Mouse (Mus musculus) CD8-positive naive resting alpha-beta T cell, adult 2 months (primary cell): ENCODE data around the gene Mast1.

Source experiments
- DNase-seq, 2 experiments: peaks; one replicate each; pipeline ENCODE4 v3.0.0; 2022; ENCODE audit warnings: low read depth in 2 of 2, low spot score in 2 of 2

The Mast1 gene

DNA sequence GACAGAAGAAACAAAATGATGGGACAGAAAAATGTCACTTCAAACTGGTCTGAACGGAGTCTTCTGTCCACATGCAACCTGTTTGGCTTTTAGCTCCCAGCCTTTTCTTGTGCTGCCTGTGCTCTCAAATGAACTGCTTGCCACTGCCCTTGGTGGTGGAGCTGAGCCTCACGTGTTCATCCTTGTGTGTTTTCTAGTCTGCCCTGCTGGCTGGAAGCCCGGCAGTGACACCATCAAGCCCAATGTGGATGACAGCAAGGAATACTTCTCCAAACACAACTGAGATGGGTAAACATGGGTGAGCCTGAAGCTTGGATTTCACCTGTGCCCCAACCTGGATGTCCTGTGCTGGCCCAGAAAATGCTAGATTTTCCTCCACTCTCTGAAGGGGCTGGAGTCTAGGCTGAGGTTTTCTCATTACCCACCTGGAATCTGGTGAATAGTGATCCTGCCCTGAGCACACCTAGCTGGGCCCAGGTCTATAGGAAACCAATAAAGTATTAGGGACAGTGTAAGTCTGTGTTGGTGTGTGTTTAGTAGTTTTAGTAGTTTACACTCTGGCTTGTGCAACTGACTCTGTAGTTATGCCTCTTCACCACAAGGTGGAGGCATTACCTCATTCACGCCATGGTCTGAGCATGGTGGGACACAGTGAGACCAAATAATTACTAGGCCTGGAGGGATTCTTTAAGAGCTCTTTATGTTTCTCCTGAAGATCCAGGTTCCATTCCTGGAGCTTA, 36.8 kb upstream of the Mast1 start:
- peak in 1 of 2 experiments; percentile 52 for DNase-seq

DNA sequence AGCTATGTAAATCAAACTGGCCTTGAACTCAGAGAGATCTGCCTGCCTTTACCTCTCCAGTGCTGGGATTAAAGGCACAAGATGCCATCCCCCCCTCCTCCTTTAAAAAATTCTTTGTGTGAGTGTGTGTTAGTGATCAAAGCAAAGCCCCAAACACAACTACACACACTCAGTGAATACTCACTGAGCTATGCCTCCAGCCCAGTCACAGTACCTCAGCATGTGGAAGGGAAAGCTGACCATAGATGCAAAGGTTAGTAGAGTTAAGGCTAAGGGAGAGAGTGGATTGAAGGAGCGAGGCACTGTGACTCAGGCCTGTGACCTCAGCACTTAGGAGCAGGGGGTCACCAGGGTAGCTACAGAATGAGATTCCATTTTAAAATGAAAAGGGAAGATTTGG, 35.9 kb upstream of the Mast1 start:
- no peak for DNase-seq

- DNase-seq = no peak
These were observed 33.8 kb upstream of the Mast1 start for GRCm38 (mm10) chr8:84970913-84971312.

DNA sequence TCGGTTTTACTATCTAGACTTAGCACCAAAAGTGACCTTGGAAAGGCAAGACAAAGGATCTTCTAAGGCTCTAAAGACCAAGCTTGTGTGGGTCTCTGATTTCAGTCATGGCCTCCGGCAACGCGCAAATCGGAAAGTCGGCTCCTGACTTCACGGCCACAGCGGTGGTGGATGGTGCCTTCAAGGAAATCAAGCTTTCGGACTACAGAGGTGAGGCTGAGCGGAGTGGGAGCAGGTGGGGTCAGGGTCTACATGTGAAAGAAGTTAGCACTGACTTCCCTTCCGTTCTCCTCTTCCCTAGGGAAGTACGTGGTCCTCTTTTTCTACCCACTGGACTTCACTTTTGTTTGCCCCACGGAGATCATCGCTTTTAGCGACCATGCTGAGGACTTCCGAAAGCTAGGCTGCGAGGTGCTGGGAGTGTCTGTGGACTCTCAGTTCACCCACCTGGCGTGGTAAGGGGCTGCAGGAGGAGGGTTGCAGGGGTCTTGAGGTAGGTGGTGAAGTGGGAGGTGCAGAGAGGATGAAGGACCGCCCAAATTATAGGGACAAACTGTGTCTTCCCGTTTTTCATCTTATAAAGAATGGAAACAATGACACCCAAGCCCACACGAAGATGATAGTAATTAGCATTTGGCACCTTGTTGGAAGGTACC, 33.1 kb upstream of the Mast1 start:
- no peak for DNase-seq

DNA sequence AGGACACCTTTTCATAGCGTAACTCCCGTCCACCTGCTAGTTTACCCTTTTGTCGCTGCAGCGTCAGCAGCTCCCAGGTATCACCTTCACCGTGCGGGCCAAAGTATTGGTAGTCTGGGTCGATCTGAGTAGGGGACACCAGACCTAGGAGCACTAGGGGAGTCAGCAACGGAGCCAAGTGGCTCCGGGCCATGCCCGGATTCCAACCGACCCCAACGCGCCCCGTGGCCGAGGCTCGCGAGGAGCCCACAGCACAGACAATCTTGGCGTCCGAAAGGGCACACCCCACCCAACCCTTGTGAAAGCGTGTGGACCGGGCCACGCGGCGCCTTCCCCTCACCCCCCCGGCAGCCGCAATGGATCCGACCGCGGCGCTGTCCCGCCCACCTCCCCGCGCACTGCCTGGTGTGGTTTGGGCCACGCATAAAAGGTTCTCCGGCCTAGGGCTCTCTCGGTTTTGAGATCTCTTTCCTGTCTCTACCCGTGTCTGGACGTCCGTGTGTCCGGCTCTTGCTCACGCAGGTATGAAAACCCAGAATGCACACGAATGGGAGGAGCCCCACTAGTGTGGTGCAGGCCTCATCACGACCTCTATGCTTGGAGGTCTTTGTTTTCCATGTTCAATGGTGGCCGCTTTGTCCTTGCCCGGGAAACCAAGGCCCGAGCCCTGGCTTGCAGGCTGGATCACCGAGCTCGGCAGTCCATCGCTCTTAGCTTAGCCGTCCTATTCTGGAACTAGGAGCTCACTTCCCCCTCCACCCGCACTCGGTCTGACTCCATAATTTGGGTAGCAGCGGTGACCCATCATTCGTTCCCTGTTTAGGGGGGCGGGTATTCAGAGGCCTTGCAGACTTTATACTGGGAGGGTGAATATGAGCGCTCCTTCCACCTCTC, 32.3 kb upstream of the Mast1 start, which contains the start of the genes Gm49661, Prdx2 and Rnaseh2a:
TSS of gene Gm49661 (minus strand) at position 193 of the 894 bp plus-strand sequence.
TSS of gene Prdx2 (plus strand) at position 347 of the 894 bp plus-strand sequence.
TSS of gene Rnaseh2a (minus strand) at position 527 of the 894 bp plus-strand sequence.
- DNase-seq = no peak

GRCm38 (mm10) chr8:84968650-84969049, 31.5 kb upstream of the Mast1 start:
- DNase-seq = no peak

- DNase-seq = no peak
These were observed 30.6 kb upstream of the Mast1 start for GRCm38 (mm10) chr8:84967532-84968304.

- no peak for DNase-seq
These were observed 29.4 kb upstream of the Mast1 start for GRCm38 (mm10) chr8:84966603-84967002.

- peak; percentile 78 to 81 for DNase-seq
These were observed 28.7 kb upstream of the Mast1 start for GRCm38 (mm10) chr8:84965731-84966291.

DNA sequence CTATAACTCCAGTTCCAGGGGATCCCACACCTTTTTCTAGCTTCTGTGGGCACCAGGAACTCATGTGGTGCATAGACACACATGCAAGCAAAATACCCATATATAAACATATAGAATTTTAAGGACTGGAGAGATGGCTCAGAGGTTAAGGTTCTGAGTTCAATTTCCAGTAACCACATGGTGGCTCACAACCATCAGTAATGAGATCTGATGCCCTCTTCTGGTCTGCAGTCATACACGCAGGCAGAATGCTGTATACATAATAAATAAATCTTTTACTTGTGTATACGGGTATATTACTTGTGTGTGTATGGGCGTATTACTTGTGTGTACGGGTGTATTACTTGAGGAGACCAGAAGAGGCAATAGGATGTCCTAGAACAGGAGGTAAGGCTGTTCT, 26.8 kb upstream of the Mast1 start:
- DNase-seq = no peak

- no peak for DNase-seq
These were observed 22.7 kb upstream of the Mast1 start for GRCm38 (mm10) chr8:84959811-84960210.

- DNase-seq = peak; percentile 67 to 78
These were observed 19.6 kb upstream of the Mast1 start for GRCm38 (mm10) chr8:84956768-84957167.

GRCm38 (mm10) chr8:84952612-84953255, 15.6 kb upstream of the Mast1 start:
- DNase-seq = no peak

GRCm38 (mm10) chr8:84949753-84950152, 12.6 kb upstream of the Mast1 start:
- no peak for DNase-seq

DNA sequence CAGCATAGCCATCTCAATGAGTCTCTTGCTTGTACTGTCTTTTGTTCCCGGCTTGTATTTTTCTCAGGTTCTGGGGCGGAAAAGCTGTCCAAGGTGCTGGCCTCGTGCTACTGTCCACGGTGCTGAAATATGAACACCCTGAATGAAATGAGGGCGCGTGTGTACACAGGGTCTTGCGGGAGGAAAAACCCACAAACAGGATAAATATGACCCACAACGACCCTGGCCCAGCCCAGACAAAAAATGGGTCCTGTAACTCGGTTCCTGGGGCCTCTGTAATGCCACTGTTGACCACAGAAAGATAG, 10.0 kb upstream of the Mast1 start:
- no peak for DNase-seq

GRCm38 (mm10) chr8:84946528-84947240, 9.5 kb upstream of the Mast1 start, which contains the start of gene Rtbdn:
Rtbdn (plus strand) TSS chr8:84946991.
- DNase-seq = no peak

GRCm38 (mm10) chr8:84945633-84946527, 8.7 kb upstream of the Mast1 start:
- DNase-seq = peak in 1 of 2 experiments; percentile 41

DNA sequence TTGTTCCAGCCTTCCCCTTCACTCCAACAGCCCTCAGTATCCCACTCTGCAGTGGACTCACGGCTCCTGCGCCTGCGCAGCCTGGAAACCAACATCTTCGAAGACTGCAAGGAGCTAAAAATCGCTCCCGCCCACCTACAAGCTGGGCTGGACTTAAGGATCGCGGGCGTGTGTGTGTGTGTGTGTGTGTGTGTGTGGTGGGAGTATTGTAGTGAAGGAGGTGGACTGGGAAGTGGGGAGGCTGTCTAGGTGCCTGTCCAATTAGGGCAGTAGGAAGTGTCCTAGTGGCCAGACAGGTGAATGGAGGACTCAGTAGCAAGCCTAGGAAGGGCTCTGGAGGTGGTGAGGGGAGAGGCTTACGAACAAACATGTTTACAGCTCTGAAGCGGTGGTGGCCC, 8.1 kb upstream of the Mast1 start:
- no peak for DNase-seq
